Mouse (Mus musculus) B cell, adult 2 months (primary cell): ENCODE measurements around the gene Mr1.

ENCODE experiments used
- DNase-seq, 2 experiments: peaks; one replicate each; pipeline ENCODE4 v3.0.0; 2022

Gene Mr1

GRCm38 (mm10) chr1:155127429-155127934, 19.1 kb downstream of the Mr1 start:
- no peak for DNase-seq

- no peak for DNase-seq
These were observed 19.9 kb downstream of the Mr1 start for GRCm38 (mm10) chr1:155126716-155127115.

DNA sequence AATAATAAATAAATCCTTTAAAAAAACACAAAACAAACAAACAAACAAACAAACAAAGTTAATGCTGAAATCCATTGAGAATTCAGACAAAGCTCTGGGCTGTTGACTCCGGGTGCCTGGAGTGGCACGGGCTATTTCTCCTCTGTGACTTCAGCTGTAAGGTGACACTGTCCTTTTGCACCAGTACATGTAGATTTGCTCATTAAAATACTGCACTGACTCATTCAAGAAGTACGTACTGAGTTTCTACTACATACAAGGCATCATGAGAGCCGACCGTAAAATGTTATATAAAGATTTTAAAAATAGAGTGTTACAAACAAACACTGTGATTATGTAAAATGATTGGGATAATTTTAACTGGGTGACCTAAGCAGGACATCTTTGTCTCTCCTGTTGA, 22.2 kb downstream of the Mr1 start:
- DNase-seq, result no peak

DNA sequence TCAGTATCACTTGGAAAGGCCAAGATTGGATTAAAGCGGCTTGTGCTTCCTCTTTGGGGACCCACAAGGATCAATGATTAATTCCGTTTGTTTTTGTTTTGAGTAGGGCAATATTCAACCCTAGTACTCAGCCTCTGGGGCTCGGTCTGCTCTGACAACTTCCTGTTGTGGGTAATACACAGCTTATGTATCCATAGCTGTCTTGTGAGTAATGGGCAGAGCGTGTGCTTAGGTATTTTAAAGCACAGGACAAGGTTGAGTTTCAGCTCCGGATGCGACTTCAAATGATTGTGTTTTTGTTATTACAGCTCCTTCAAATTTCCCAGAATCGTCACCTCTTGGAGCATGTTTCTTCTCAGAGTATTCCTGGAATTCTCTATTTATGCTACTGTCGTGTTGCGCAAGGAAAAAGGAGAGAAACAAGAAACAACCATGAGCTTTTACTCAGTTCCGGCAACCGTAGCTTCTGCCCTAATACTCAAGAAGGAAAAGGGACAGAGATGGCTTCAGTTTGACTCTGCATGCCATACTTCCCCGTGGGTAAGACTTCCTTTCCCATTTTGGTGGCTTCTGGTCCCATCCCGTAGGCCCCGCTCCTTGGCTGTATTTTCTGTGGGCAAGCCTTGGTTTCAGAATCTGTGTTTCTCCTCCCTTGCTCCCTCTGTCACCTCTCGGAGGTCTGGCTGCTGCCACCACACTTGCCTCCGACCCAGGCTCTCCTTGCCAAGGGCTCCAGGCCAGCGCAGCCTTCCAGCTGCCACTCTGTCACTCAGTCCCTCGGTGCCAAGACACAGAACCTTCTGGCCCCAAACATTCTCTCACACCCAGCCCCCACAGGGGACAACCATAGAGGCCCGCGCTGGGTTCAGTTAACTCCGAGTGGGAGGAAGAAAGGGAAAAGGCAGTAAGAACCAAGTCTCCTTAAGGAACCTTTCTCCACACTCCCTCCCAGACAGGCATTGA, 24.4 kb downstream of the Mr1 start:
- DNase-seq, result no peak

DNA sequence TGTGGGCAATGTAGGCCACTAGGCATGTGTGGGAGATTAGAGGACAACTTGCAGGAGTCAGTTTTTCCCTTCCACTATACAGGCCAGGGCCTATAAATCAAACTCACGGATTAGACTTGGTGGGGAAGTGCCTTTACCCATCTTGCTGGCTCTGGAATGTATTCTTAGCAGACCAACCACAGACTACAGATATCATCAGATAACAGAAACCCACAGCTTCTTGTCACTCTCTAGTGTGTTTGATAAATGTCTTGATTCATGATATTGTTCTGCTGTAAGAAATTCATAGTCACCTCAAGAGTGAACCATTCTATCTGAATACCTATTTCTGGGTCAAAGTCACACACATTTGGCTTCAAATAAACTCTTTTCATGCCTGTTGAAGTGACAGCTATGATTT, 26.9 kb downstream of the Mr1 start:
- no peak for DNase-seq

DNA sequence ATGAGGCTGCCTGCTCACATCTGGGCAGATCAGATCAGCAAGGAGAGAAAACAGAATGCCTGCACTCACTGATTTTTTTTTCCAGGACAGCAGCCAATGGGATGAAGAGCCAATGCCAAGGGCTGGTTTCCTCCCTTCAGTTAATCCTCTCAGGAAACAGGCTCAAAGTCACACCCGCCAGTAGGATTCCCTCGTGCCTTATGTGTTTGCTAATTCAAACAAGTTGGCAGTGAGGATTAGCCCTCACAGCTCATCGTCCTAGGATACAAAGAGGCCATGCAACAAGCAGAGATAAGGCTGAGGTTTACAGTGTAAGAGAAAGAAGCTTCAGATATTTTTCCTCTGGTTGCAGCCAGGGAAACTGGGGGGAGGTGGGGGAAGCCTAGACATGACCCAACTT, 32.7 kb downstream of the Mr1 start:
- no peak for DNase-seq

DNA sequence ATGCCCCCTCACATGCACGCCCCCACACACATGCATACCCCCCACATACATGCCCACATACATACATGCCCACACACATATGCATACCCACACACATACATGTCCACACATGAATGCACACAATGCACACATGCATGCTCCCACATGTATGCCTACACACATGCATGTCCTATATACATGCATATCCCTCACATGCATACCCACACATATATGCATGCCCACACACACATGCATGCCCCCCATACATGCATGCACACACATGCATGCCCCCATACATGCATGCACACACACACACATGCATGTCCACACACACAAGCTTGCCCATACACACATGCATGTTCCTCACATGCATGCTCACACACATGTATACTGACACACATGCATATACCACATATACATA, 33.7 kb downstream of the Mr1 start:
- no peak for DNase-seq

DNA sequence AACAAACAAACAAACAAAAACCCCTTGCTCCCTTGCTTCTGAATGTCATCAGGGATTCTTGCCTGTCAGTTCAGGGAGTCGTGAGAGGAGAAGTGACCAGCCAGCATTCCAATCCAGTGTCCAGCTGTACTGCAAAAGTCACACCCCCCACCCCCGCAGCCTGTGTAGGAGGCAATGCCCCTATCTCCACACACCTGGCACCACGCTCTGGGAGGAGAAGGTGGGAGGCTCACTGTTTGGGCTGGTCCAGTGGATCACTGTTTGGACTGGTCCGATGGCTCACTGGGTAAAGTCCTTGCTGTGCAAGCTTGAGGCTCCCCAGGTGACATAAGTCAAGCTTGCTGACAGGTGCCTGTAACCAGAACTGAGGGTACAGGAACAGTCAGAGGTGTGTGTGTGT, 34.5 kb downstream of the Mr1 start:
- DNase-seq, result no peak

GRCm38 (mm10) chr1:155111491-155111890, 35.1 kb downstream of the Mr1 start:
- DNase-seq, result no peak

- DNase-seq, result no peak
These were observed 36.9 kb downstream of the Mr1 start for GRCm38 (mm10) chr1:155109387-155110350.

DNA sequence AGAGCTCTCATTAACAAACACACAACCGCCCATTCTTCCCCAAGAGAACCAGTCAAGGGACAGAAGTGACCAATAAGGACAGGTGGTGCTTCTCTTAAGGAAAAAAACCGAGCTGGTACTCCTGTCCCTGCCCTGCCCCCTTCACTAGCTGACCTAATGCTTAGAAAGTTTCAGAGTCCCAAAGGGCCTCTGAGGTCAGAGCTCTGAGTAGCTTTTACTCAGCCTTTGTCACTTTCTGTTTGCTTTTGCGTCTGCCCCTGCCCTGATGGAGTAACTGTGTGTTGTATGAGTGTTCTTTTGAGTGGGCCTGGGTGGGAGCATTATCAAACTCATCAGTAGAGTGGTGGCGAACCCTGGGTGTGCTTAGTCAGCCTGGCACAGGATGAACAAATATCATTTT, 38.2 kb downstream of the Mr1 start:
- peak in 1 of 2 experiments; percentile 23 for DNase-seq

DNA sequence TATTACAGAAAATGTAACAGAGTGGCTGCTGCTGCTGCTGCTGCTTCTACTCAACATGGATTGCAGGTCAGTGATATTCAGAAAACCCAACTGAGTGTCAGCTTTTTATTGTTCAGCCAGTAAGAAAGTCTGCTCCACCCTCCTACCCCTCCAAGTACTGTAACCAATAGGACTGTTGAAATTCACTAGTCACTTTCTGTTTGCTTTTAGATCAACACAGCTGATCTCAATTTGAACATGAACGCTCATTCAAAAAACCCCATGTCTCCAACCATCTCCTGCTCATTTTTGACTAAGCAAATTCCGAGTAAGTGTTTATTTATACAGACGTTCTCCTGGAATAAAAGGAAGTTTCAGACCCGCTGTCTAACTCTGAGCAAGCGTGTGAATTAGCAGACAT, 38.8 kb downstream of the Mr1 start:
- no peak for DNase-seq

GRCm38 (mm10) chr1:155106310-155106709, 40.3 kb downstream of the Mr1 start:
- no peak for DNase-seq

DNA sequence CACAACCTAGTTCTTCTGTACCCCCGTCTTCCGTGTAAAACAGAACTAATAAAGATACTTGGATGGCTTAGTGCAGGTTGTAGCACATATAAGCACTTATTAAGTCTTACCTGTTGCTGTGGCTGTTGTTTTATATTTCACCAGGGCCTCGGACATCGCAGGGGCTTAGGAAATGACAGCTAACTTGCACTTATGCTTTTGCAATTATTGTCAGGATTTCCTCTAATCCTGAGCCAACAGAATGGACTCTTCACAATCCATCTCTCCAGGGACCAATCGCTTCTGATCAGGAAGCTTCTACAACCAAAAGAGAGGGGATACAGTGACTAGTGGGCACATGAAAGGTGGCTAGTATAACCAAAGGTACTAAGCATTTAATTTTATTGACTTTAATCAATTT, 42.6 kb downstream of the Mr1 start:
- no peak for DNase-seq

- DNase-seq, result no peak
These were observed 44.0 kb downstream of the Mr1 start for GRCm38 (mm10) chr1:155102631-155103030.

DNA sequence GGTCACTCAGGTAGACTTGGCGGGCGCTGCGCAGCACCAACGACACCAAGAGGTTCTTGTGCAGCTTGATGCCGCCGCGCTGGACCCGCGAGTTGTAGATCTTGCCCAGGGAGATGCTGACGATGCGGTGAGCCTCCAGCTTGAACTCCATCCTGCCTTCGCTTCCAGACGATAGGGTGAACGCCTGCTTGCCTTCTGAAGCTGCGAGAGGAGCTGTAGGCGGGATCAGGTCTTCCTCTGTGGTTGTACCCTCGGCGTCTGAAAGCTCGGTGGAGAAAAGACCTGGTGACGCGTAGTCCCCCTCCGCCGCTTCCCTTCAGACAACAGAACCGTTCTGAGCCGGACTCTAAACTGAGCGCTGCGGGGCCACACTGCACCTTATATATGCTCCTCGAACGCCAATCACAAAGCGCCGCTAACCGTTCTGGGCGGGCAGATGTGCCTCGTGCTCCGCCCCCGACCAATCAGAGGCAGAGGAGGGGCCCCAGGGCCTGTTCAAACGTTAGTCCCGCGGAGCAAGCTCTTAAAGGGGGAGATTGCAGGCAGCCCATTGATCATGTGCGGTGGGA, 47.2 kb downstream of the Mr1 start, which contains the start of gene Ier5:
TSS of gene Ier5 (minus strand) at position 357 of the 569 bp plus-strand sequence.
- peak; percentile 96 to 97 for DNase-seq

- peak; percentile 69 to 74 for DNase-seq
These were observed 47.9 kb downstream of the Mr1 start for GRCm38 (mm10) chr1:155098486-155099279.

GRCm38 (mm10) chr1:155097931-155098485, 48.6 kb downstream of the Mr1 start:
- DNase-seq, result peak; percentile 85 to 87

GRCm38 (mm10) chr1:155097354-155097753, 49.3 kb downstream of the Mr1 start:
- peak; percentile 55 to 64 for DNase-seq

DNA sequence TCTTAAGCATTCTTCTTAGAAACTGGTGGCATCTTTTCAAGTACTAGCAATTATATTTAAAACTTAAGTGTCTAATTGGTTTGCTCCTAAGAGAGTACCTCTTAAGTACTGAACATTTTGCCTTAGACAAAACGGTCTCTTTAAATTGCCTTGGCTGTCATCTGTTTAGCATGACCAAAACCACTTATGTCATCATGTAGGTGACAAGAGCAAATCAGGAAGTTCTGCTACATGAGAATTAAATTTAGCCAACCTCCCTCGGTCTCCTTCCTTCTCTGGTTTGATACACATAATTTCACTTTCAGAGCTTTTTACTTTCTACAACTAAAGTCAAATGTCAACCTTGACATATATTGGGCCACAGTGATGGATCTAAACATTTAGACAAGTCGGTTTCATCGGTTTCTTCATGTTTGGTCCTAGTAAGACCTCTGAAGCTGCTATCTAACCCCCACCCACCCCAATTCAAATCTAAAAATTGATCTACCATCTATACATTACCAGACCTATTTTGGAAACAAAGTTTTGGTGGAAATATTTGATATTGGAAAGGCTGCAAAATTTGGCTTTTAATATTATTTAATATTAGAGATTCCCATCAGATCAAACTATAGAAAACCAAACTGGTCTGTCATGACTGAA, 49.9 kb downstream of the Mr1 start:
- DNase-seq, result peak; percentile 40 to 47
